Mouse (Mus musculus): Measurements from ENCODE around the gene Ptrh1.

The Ptrh1 gene

GRCm38 (mm10) chr2:32775359-32776074, at the start of gene Ptrh1, which contains the start of gene Ttc16:
Gene Ptrh1 (plus strand): TSS chr2:32775786.
Gene Ttc16 (minus strand): TSS chr2:32775633.
- DNase-seq (ENCODE audit: low read depth, low spot score) = peak; percentile 99

- peak; percentile 100 for DNase-seq (ENCODE audit: low read depth, low spot score)
These were observed 48.2 kb upstream of the Ptrh1 start for GRCm38 (mm10) chr2:32727435-32727834.

GRCm38 (mm10) chr2:32728463-32728862, 47.1 kb upstream of the Ptrh1 start:
- no peak for DNase-seq (ENCODE audit: low read depth, low spot score)

GRCm38 (mm10) chr2:32729547-32729946, 46.0 kb upstream of the Ptrh1 start:
- DNase-seq (ENCODE audit: low read depth, low spot score) = no peak

DNA sequence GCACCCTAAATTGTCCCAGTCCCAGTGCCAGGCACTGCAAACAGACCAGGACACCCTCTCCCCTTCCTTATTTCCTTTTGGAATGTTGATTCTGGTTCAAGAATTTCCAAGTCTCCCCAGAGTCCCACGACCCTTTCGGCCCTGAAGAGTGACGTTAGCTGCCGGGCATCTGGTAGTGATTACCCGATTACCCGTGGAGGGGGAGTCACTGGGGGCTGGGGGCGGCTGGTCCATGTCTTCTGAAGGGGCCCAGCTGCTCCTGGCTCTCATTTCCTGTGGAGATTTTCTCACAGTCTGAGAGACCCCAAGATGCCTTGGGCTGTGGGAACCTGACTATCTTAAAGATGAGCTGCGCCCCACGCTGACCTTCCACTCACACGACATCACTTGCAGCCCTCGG, 44.7 kb upstream of the Ptrh1 start:
- DNase-seq (ENCODE audit: low read depth, low spot score) = no peak

- no peak for DNase-seq (ENCODE audit: low read depth, low spot score)
These were observed 43.7 kb upstream of the Ptrh1 start for GRCm38 (mm10) chr2:32731911-32732310.

DNA sequence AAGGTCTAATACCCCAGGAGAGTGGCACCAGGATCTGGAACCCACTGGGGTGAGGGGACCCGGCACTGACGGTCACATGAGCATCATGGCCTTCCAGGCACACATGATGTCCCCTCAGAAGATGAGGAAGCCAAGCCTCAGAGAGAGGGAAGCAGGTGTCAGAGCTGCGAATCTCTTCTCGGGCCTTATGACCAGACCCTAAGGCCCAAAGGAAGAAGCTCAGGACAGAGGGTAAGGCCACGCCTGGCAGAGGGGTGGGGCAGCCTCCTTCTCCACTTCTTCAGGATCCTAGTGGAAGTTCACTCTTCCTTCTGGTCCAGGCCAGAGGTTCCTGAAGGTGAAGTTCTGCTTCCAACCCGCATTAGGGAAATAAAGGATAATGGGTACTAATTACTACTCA, 42.9 kb upstream of the Ptrh1 start:
- no peak for DNase-seq (ENCODE audit: low read depth, low spot score)

DNA sequence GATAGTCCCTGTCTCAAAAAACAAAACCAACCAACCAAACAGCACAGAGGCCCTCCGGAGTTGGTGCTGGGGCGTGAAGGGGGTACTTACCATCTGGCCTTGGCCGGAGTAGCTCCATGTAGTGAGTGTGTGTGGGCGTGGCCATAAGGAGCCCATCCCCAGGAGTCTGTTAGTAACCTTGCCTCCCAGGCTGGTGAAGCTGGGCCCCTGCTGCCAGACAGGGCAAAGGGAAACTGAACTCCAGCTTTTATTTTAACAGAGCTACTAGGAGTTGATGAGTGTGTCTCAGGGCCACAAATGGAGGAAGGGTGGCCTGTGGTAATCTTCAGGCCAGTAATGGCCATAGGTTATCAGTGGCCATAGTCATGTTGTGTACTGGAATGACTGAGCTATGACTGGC, 41.1 kb upstream of the Ptrh1 start:
- no peak for DNase-seq (ENCODE audit: low read depth, low spot score)

DNA sequence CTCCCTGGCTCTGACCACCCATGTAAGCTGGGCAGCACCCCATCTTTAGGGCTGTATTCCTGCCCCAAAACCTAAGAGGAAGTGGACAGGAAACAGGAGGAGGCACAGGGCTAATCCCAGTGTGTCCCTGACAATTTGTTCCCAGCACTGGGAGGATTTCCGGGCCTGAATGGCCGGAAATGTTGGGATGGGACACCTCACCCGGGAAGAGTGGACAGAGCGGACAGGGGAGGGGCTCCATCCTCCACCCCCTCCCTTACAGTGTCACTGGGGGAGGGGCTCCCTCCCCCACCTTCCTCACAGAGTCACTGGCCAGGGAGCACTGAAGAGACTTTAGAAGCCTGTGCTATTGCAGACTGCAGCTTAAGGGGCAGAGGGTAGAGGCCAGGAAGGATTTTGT, 40.7 kb upstream of the Ptrh1 start:
- no peak for DNase-seq (ENCODE audit: low read depth, low spot score)

DNA sequence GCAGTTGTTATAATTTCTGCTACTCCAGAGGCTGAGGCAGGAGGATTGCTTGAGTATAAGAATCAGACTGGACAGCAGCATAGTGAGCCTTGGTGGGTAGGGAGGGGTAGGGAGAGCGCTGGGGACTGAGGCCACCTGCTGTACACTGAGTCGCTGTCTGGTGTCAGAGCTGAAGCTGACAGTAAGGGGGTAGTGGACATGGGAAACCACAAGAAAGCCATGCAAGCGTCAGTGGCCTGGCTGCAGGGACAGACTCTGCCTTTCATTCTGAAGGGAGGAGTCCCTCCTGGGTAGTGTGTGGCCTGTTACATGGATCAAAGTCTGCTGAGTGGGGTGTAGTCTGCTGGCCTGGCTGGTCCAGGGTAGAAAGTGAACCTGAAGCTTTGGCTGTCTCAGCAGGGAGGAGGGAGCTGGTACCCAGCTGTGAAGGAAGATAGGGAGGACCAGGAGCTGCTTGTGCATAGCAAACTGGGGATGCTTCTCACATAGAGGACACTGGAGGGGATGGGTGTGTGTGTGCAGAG, 39.2 kb upstream of the Ptrh1 start:
- no peak for DNase-seq (ENCODE audit: low read depth, low spot score)

GRCm38 (mm10) chr2:32737008-32737407, 38.6 kb upstream of the Ptrh1 start:
- no peak for DNase-seq (ENCODE audit: low read depth, low spot score)

DNA sequence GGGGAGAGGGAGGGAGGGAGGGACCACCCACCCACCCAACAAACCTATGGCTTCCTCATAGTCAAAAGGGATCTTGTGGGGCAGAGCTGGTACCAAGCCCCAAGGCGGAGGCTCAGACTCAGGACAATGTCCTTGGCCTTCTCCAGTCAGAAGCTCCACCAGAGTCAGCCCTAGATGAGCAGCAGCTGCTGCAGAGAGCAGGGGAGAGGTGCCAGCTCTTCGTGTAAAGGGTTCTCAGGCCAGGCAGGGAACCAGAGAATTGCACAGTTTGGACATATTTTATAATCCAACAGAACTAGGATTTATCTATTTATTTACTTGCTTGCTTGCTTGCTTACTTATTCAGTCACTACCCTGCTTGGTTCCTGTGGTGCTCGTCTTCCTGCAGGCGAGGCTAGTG, 36.3 kb upstream of the Ptrh1 start:
- DNase-seq (ENCODE audit: low read depth, low spot score) = no peak

DNA sequence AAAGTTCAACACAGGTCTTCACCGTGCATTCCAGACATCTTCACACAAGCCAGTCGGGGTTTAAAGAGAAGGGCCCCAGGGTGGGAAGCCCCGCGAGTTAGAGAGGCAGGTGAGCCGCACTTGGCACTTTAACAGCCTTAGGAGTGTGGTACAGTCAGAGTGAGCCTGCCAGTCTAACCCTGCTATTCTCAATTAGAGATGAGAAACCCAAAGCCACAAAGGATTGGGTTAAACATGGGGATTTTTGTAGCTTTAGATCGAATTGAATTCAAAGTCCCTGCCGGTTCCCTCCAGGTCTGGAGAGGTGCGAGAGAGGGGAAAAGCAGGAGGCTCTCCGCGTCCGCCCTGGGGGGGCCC, 34.7 kb upstream of the Ptrh1 start, which contains the start of gene 6330409D20Rik:
Gene 6330409D20Rik, minus strand, starts transcription at position 101 of the 357 bp plus-strand sequence.
- DNase-seq (ENCODE audit: low read depth, low spot score) = no peak

- peak; percentile 62 for DNase-seq (ENCODE audit: low read depth, low spot score)
These were observed 34.1 kb upstream of the Ptrh1 start for GRCm38 (mm10) chr2:32741273-32742172.

DNA sequence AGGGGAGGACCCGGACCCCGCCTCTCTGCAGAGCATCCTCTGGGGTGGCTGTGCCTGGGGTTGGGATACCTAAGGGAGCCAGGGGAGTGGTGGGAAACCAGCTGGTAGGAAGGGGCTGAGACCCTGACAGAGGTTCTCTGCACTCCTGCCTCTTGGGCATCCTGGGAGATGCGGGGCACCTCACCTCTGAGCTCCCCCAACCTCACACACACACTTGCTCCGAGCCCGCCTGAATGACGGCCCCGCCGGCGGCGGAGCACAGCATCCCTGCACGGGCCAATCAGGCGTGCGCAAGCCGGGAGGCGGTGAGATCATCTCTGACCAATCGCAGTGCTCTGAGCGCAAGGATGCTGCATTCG, 33.4 kb upstream of the Ptrh1 start:
- peak; percentile 51 for DNase-seq (ENCODE audit: low read depth, low spot score)

DNA sequence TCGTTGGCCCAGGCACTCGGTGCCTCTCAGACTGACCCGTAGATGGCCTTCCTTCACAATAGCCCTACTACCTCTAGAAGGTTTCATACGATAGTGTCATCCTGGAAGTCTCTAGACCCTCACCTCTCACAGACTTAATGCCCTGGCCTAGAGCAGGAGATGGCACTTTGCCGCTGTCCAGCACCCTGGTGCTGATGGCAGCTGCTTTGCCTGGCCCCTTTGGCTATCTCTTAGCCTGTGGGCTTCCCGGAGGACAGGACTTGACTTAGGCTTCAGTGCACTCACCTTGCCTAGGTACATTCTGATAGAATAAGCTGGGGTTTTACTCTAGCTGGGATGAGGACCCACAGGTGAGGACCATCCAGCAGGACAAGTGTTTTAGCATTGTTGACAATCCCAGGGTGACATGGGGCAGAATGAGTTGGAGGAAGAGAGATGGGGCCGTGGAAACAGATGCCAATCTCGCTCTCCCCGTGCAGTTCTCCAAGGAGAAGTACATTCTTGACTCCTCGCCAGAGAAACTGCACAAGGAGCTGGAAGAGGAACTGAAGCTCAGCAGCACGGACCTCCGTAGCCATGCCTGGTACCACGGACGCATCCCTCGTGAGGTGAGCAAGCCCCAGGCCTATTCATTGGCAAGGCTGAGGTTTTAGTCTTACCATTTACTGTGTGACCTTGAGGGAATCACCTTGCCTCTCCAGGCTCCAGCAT, 31.2 kb upstream of the Ptrh1 start:
- no peak for DNase-seq (ENCODE audit: low read depth, low spot score)

DNA sequence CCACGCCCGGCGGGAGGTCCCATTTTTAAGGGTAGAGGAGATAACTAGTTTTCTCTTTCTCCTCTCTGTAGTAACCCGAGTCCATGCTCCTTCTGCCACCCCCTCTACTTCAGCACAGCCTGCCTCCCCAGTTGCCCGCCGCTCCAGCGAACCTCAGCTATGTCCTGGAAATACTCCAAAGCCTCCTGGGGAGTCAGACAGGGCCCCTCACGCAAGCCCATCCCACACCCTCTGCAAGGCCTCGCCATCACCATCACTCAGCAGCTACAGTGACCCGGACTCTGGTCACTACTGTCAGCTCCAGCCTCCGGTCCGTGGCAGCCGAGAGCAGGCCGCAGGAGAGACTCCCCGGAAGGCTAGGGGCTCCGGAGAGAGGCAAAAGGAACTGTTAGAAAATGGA, 26.5 kb upstream of the Ptrh1 start:
- DNase-seq (ENCODE audit: low read depth, low spot score) = no peak

- DNase-seq (ENCODE audit: low read depth, low spot score) = peak; percentile 54
These were observed 25.4 kb upstream of the Ptrh1 start for GRCm38 (mm10) chr2:32750199-32750598.

DNA sequence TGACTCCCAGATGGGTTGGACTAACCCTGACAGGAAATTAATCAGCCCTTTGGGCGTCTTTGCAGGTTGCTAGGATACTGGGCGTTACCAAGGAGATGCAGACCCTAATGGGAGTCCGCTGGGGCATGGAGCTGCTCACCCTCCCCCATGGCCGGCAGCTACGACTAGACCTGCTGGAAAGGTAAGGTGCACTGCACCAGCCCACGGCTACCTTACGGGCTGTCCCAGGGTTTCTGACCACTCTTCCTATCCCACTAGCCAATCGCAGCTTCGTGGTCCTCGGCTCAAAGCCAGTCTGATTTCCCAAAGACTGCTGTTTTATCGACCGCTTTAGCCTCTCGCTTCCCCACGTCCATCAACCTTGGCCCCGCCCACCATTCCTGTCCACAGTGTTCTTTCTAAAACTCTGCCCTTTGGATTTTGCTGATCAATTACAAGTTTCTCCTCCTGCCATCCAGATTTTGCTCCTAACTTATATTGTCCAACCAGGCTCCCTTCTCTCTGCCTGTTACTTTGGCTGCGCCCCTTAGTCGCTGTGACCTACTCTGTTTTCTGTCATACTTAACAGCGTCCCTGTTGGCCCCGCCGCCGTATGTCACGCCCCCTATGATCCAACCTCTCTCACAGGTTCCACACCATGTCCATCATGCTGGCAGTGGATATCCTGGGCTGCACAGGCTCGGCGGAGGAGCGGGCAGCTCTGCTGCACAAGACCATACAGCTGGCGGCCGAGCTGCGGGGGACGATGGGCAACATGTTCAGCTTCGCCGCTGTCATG, 24.5 kb upstream of the Ptrh1 start:
- DNase-seq (ENCODE audit: low read depth, low spot score) = peak; percentile 87

- no peak for DNase-seq (ENCODE audit: low read depth, low spot score)
These were observed 23.9 kb upstream of the Ptrh1 start for GRCm38 (mm10) chr2:32751665-32752033.

DNA sequence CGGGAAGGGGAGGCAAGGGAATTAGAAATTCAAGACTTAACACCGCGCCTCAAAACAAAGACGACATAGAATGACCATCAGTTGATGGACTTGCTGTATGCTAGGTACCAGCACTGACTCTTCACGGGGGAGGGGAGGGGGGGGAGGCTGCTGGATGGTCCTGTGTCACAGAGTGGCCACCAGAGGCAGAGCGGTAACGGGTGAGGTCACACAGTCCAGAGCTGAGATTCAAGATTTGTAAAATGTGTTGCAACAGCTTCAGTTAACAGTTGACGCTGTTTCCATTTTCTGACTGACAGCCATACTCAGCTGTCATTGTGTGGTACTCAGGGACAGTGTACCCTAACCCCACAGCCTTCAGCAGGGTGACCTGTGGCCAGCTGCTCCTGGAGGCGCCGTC, 23.4 kb upstream of the Ptrh1 start:
- no peak for DNase-seq (ENCODE audit: low read depth, low spot score)
